Mouse (Mus musculus) limb, embryonic 14.5 days (tissue): ENCODE measurements around the gene Defa36. TPM values are rescaled to one million over a fixed set of nuclear protein-coding genes. Genes with fewer than 3 reads are reported as not detected.
"Not testable (repeated sequence)": the region's sequence is repeated elsewhere in the genome, so short reads cannot be mapped to it uniquely, and the experiment has no call there.

Experiments used
- ATAC-seq: fragments of 200-750 bp; cut with Nextera tagmentation; 2 replicates; pipeline ENCODE4 v1.8.0; 2017; ENCODE audit warnings: low read depth, moderate number of reproducible peaks, moderate TSS enrichment; ENCODE audit not compliant: low FRiP score
- DNase-seq: peaks from one replicate; pipeline ENCODE4 v3.0.0-alpha.2; 2015; ENCODE audit warnings: low spot score
- H3K27ac ChIP-seq: fragments of 300-500 bp; sonication (generic); replicated peaks from 2 replicates; pipeline ENCODE4 v1.5.1; 2014; ENCODE audit warnings: low read depth, mild to moderate bottlenecking, low read length, moderate library complexity, mixed read lengths
- H3K27me3 ChIP-seq: fragments of 300-500 bp; sonication (generic); 2 replicates; pipeline ENCODE4 v1.6.1; 2014; ENCODE audit warnings: low read length, mixed read lengths; ENCODE audit not compliant: control insufficient read depth, insufficient read depth
- H3K36me3 ChIP-seq: fragments of 300-500 bp; sonication (generic); 2 replicates; pipeline ENCODE4 v1.6.1; 2014; ENCODE audit warnings: mild to moderate bottlenecking, low read length, moderate library complexity, mixed read lengths; ENCODE audit not compliant: control insufficient read depth, insufficient read depth
- H3K4me1 ChIP-seq: fragments of 300-500 bp; sonication (generic); 2 replicates; pipeline ENCODE4 v1.6.1; 2014; ENCODE audit warnings: antibody characterized with exemption, low read length, mixed read lengths; ENCODE audit not compliant: control insufficient read depth, insufficient read depth
- H3K4me2 ChIP-seq: fragments of 300-500 bp; sonication (generic); replicated peaks from 2 replicates; pipeline ENCODE4 v1.6.1; 2014; ENCODE audit warnings: low read depth, mild to moderate bottlenecking, low read length, moderate library complexity; ENCODE audit not compliant: severe bottlenecking
- H3K4me3 ChIP-seq: fragments of 300-500 bp; sonication (generic); replicated peaks from 2 replicates; pipeline ENCODE4 v1.5.1; 2014; ENCODE audit warnings: low read length
- H3K9ac ChIP-seq: fragments of 300-500 bp; sonication (generic); 2 replicates; pipeline ENCODE4 v1.6.1; 2014; ENCODE audit warnings: mild to moderate bottlenecking, low read depth, low read length, moderate library complexity; ENCODE audit not compliant: severe bottlenecking
- H3K9me3 ChIP-seq: fragments of 300-500 bp; sonication (generic); 2 replicates; pipeline ENCODE4 v1.6.1; 2016; ENCODE audit warnings: low read length; ENCODE audit not compliant: control insufficient read depth
- whole genome bisulfite sequencing: fragments of 180-500 bp; shearing (Covaris S2); extraction: QIAGEN DNeasy Blood & Tissue Kit; methylation state at CpG from one replicate; pipeline ENCODE4 v1.1.7; 2014; 5-methylcytosine and 5-hydroxymethylcytosine counted together
- polyA plus RNA-seq, 2 experiments: library from polyadenylated mRNA; depleted of rRNA in 1 of 2; stranded (reverse) in 1 of 2; unstranded in 1 of 2; fragments of >200 nt; fragmentation: Nextera tagmentation in 1 of 2; extraction: Ambion mirVana in 1 of 2; gene quantifications; 2 replicates each; pipeline versions ENCODE4 v1.2.1 to v1.2.3; 2012 to 2014

The Defa36 gene
- polyA plus RNA-seq (2012; rRNA removed) (0.54 TPM in 1 of 2 replicates, not detected in the other), polyA plus RNA-seq (2014; fragmentation: Nextera tagmentation; extraction: Ambion mirVana) (not detected in 2 replicates)

- H3K4me2 ChIP-seq, H3K36me3 ChIP-seq, H3K27ac ChIP-seq, H3K9ac ChIP-seq, H3K4me1 ChIP-seq, ATAC-seq, H3K27me3 ChIP-seq, H3K9me3 ChIP-seq, DNase-seq, H3K4me3 ChIP-seq: not testable (repeated sequence)
- WGBS, result no CpG with 5 or more reads among the region's 1 CpGs
Measured at GRCm38 (mm10) chr8:21427111-21427510, at the start of gene Defa36. Gene Defa36 (plus strand): TSS chr8:21427411.

GRCm38 (mm10) chr8:21378215-21378614 is 49.0 kb upstream of the Defa36 start, which contains the start of gene Defa2:
Gene Defa2 (plus strand): TSS chr8:21378515.
- H3K4me2 ChIP-seq, H3K27ac ChIP-seq, H3K27me3 ChIP-seq, H3K4me3 ChIP-seq, ATAC-seq, H3K9me3 ChIP-seq, H3K36me3 ChIP-seq, DNase-seq, H3K4me1 ChIP-seq, H3K9ac ChIP-seq: not testable (repeated sequence)
- WGBS, result no CpG with 5 or more reads among the region's 2 CpGs

GRCm38 (mm10) chr8:21391511-21391910 is 35.7 kb upstream of the Defa36 start, which contains the start of gene Defa33:
Gene Defa33 (plus strand): TSS chr8:21391811.
- ATAC-seq, DNase-seq: not testable (repeated sequence)
- WGBS, result no CpG with 5 or more reads among the region's 2 CpGs

GRCm38 (mm10) chr8:21456460-21456859 is 29.2 kb downstream of the Defa36 start, which contains the start of gene Gm7849:
Gene Gm7849 (minus strand): TSS chr8:21456560.
- DNase-seq, H3K4me3 ChIP-seq, H3K4me2 ChIP-seq, H3K36me3 ChIP-seq, ATAC-seq, H3K9ac ChIP-seq, H3K27me3 ChIP-seq, H3K4me1 ChIP-seq, H3K9me3 ChIP-seq, H3K27ac ChIP-seq: not testable (repeated sequence)
- no CpG with 5 or more reads among the region's 1 CpGs for WGBS

More at GRCm38 (mm10) chr8:21391511-21391910, 35.7 kb upstream of the Defa36 start, which contains the start of gene Defa33:
- H3K4me2 ChIP-seq, H3K9ac ChIP-seq, H3K9me3 ChIP-seq, H3K27ac ChIP-seq, H3K4me1 ChIP-seq, H3K36me3 ChIP-seq, H3K27me3 ChIP-seq, H3K4me3 ChIP-seq: not testable (repeated sequence)

Other genes starting within 250 kb of the Defa36 start
- not detected in 2 replicates for gene Defa31, start 235.8 kb upstream of the Defa36 start, polyA plus RNA-seq (2012; rRNA removed)
- not detected in 2 replicates for gene Defa31, start 235.8 kb upstream of the Defa36 start, polyA plus RNA-seq (2014; fragmentation: Nextera tagmentation; extraction: Ambion mirVana)
- gene Gm15293, start 225.8 kb upstream of the Defa36 start, polyA plus RNA-seq (2012; rRNA removed), result not detected in 2 replicates
- not detected in 2 replicates for gene Gm15293, start 225.8 kb upstream of the Defa36 start, polyA plus RNA-seq (2014; fragmentation: Nextera tagmentation; extraction: Ambion mirVana)
- gene Gm15292, start 177.7 kb upstream of the Defa36 start, polyA plus RNA-seq (2012; rRNA removed), result not detected in 2 replicates
- not detected in 2 replicates for gene Gm15292, start 177.7 kb upstream of the Defa36 start, polyA plus RNA-seq (2014; fragmentation: Nextera tagmentation; extraction: Ambion mirVana)
- gene Defa27, start 111.9 kb upstream of the Defa36 start, polyA plus RNA-seq (2012; rRNA removed), result not detected in 2 replicates
- not detected in 2 replicates for gene Defa27, start 111.9 kb upstream of the Defa36 start, polyA plus RNA-seq (2014; fragmentation: Nextera tagmentation; extraction: Ambion mirVana)
- not detected in 2 replicates for gene Defa29, start 100.4 kb upstream of the Defa36 start, polyA plus RNA-seq (2012; rRNA removed)
- gene Defa29, start 100.4 kb upstream of the Defa36 start, polyA plus RNA-seq (2014; fragmentation: Nextera tagmentation; extraction: Ambion mirVana), result not detected in 2 replicates
- gene Defa2, start 48.9 kb upstream of the Defa36 start, polyA plus RNA-seq (2012; rRNA removed), result not detected in 2 replicates
- not detected in 2 replicates for gene Defa2, start 48.9 kb upstream of the Defa36 start, polyA plus RNA-seq (2014; fragmentation: Nextera tagmentation; extraction: Ambion mirVana)
- not detected in 2 replicates for gene Defa33, start 35.6 kb upstream of the Defa36 start, polyA plus RNA-seq (2012; rRNA removed)
- gene Defa33, start 35.6 kb upstream of the Defa36 start, polyA plus RNA-seq (2014; fragmentation: Nextera tagmentation; extraction: Ambion mirVana), result not detected in 2 replicates
- gene Gm7849, start 29.1 kb downstream of the Defa36 start, polyA plus RNA-seq (2012; rRNA removed), result not detected in 2 replicates
- not detected in 2 replicates for gene Gm7849, start 29.1 kb downstream of the Defa36 start, polyA plus RNA-seq (2014; fragmentation: Nextera tagmentation; extraction: Ambion mirVana)
- gene Defa20, start 81.8 kb downstream of the Defa36 start, polyA plus RNA-seq (2012; rRNA removed), result not detected in 2 replicates
- gene Defa20, start 81.8 kb downstream of the Defa36 start, polyA plus RNA-seq (2014; fragmentation: Nextera tagmentation; extraction: Ambion mirVana), result not detected in 2 replicates
- gene Defa32, start 101.6 kb downstream of the Defa36 start, polyA plus RNA-seq (2012; rRNA removed), result not detected in 2 replicates
- gene Defa32, start 101.6 kb downstream of the Defa36 start, polyA plus RNA-seq (2014; fragmentation: Nextera tagmentation; extraction: Ambion mirVana), result not detected in 2 replicates
- gene Defa37, start 138.0 kb downstream of the Defa36 start, polyA plus RNA-seq (2012; rRNA removed), result not detected in 2 replicates
- not detected in 2 replicates for gene Defa37, start 138.0 kb downstream of the Defa36 start, polyA plus RNA-seq (2014; fragmentation: Nextera tagmentation; extraction: Ambion mirVana)
- not detected in 2 replicates for gene Defa28, start 155.6 kb downstream of the Defa36 start, polyA plus RNA-seq (2012; rRNA removed)
- gene Defa28, start 155.6 kb downstream of the Defa36 start, polyA plus RNA-seq (2014; fragmentation: Nextera tagmentation; extraction: Ambion mirVana), result not detected in 2 replicates
- not detected in 2 replicates for gene Gm7861, start 167.1 kb downstream of the Defa36 start, polyA plus RNA-seq (2012; rRNA removed)
- gene Gm7861, start 167.1 kb downstream of the Defa36 start, polyA plus RNA-seq (2014; fragmentation: Nextera tagmentation; extraction: Ambion mirVana), result not detected in 2 replicates
- gene Defa26, start 190.8 kb downstream of the Defa36 start, polyA plus RNA-seq (2012; rRNA removed), result not detected in 2 replicates
- gene Defa26, start 190.8 kb downstream of the Defa36 start, polyA plus RNA-seq (2014; fragmentation: Nextera tagmentation; extraction: Ambion mirVana), result not detected in 2 replicates
- not detected in 2 replicates for gene Defa17, start 228.4 kb downstream of the Defa36 start, polyA plus RNA-seq (2012; rRNA removed)
- gene Defa17, start 228.4 kb downstream of the Defa36 start, polyA plus RNA-seq (2014; fragmentation: Nextera tagmentation; extraction: Ambion mirVana), result not detected in 2 replicates
- not detected in 2 replicates for gene Defa34, start 238.4 kb downstream of the Defa36 start, polyA plus RNA-seq (2012; rRNA removed)
- not detected in 2 replicates for gene Defa34, start 238.4 kb downstream of the Defa36 start, polyA plus RNA-seq (2014; fragmentation: Nextera tagmentation; extraction: Ambion mirVana)